Mouse (Mus musculus) liver, embryonic 16.5 days (tissue): ENCODE data around the gene Rnf224. TPM values are rescaled to one million over a fixed set of nuclear protein-coding genes. Genes with fewer than 3 reads are reported as not detected.

Experiments
- ATAC-seq: fragments of 200-750 bp; cut with Nextera tagmentation; 2 replicates; pipeline ENCODE4 v1.8.0; 2017; ENCODE audit warnings: low read depth, mild to moderate bottlenecking, moderate number of reproducible peaks, moderate library complexity
- H3K27ac ChIP-seq: fragments of 300-500 bp; sonication (generic); 2 replicates; pipeline ENCODE4 v1.5.1; 2014; ENCODE audit warnings: mild to moderate bottlenecking, low read length
- H3K27me3 ChIP-seq: fragments of 300-500 bp; sonication (generic); 2 replicates; pipeline ENCODE4 v1.6.1; 2014; ENCODE audit warnings: low read depth, low read length, mixed read lengths; ENCODE audit not compliant: control insufficient read depth, insufficient read depth
- H3K36me3 ChIP-seq: fragments of 300-500 bp; sonication (generic); 2 replicates; pipeline ENCODE4 v1.6.1; 2014; ENCODE audit warnings: mild to moderate bottlenecking; ENCODE audit not compliant: control insufficient read depth, insufficient read depth
- H3K4me1 ChIP-seq: fragments of 300-500 bp; sonication (generic); 2 replicates; pipeline ENCODE4 v1.6.1; 2014; ENCODE audit warnings: low read depth, low read length, mixed read lengths; ENCODE audit not compliant: control insufficient read depth
- H3K4me2 ChIP-seq: fragments of 300-500 bp; sonication (generic); 2 replicates; pipeline ENCODE4 v1.6.1; 2014; ENCODE audit warnings: low read depth, low read length, mixed read lengths
- H3K4me3 ChIP-seq: fragments of 300-500 bp; sonication (generic); 2 replicates; pipeline ENCODE4 v1.5.1; 2014; ENCODE audit warnings: low read depth, mild to moderate bottlenecking, low read length
- H3K9ac ChIP-seq: fragments of 300-500 bp; sonication (generic); 2 replicates; pipeline ENCODE4 v1.6.1; 2014; ENCODE audit warnings: low read depth, low read length
- H3K9me3 ChIP-seq: fragments of 300-500 bp; sonication (generic); replicated peaks from 2 replicates; pipeline ENCODE4 v1.6.1; 2016; ENCODE audit warnings: low read length; ENCODE audit not compliant: control insufficient read depth
- WGBS: fragments of 180-500 bp; shearing (Covaris S2); extraction: QIAGEN DNeasy Blood & Tissue Kit; methylation state at CpG from one replicate; pipeline ENCODE4 v1.1.7; 2014; ENCODE audit not compliant: insufficient replicate concordance; 5-methylcytosine and 5-hydroxymethylcytosine counted together
- polyA plus RNA-seq: library from polyadenylated mRNA; unstranded; fragments of >200 nt; fragmentation: Nextera tagmentation; extraction: Ambion mirVana; gene quantifications from 2 replicates; pipeline ENCODE4 v1.2.1, GENCODE M21; 2015

Gene Rnf224
- polyA plus RNA-seq, 1 experiment from 2014 or later, result not detected

- ATAC-seq, result peak; percentile 35; the same call in 1 of the 2 replicates
- peak overlapping the region; percentile 83 for H3K4me2 ChIP-seq
- WGBS, result 2% methylated on average over 64 of the region's 64 CpGs
- peak overlapping the region; percentile 56 for H3K4me3 ChIP-seq
- H3K9ac ChIP-seq, result peak overlapping the region; percentile 56
- no peaks in the 10 kb centered on the region for H3K36me3 ChIP-seq
- H3K27me3 ChIP-seq, result peaks cover 56% of the 10 kb centered on the region
- H3K27ac ChIP-seq, result no peak overlapping the region
- peaks cover 21% of the 10 kb centered on the region for H3K4me1 ChIP-seq
- H3K9me3 ChIP-seq, result no peaks in the 10 kb centered on the region
Measured at GRCm38 (mm10) chr2:25185625-25186574, 50.7 kb downstream of the Rnf224 start.

- Histone ChIP-seq H3K9ac (no peak overlapping the region), H3K27me3 (peaks cover 64% of the 10 kb centered on the region), H3K4me3 (no peak overlapping the region), H3K4me1 (peaks cover 28% of the 10 kb centered on the region), H3K9me3 (no peaks in the 10 kb centered on the region), H3K27ac (no peak overlapping the region), H3K36me3 (no peaks in the 10 kb centered on the region), H3K4me2 (no peak overlapping the region)
- WGBS, result 85% methylated on average over 7 of the region's 7 CpGs
- ATAC-seq, result no peak
Measured at GRCm38 (mm10) chr2:25184496-25184895, 52.1 kb downstream of the Rnf224 start.

Other genes with a start within 250 kb of the Rnf224 start
- 9.5 and 10.8 TPM in 2 replicates for gene Nsmf, start 182.4 kb downstream of the Rnf224 start, polyA plus RNA-seq
- 5.3 and 8.0 TPM in 2 replicates for gene Entpd8, start 156.5 kb downstream of the Rnf224 start, polyA plus RNA-seq
- 0.82 and 0.85 TPM in 2 replicates for gene Noxa1, start 141.6 kb downstream of the Rnf224 start, polyA plus RNA-seq
- 1.1 and 1.3 TPM in 2 replicates for gene Nrarp, start 56.0 kb downstream of the Rnf224 start, polyA plus RNA-seq
- gene Tor4a, start 39.9 kb downstream of the Rnf224 start, polyA plus RNA-seq, result 6.5 and 6.6 TPM in 2 replicates
- 33.9 and 34.9 TPM in 2 replicates for gene Nelfb, start 25.3 kb downstream of the Rnf224 start, polyA plus RNA-seq
- not detected in 2 replicates for gene Stpg3, start 22.1 kb downstream of the Rnf224 start, polyA plus RNA-seq
- gene Fam166a, start 18.0 kb downstream of the Rnf224 start, polyA plus RNA-seq, result not detected in 2 replicates
- gene Tubb4b, start 12.1 kb downstream of the Rnf224 start, polyA plus RNA-seq, result 590 and 624 TPM in 2 replicates
- 0.08 TPM in 1 of 2 replicates, not detected in the other for gene Slc34a3, start 2.4 kb downstream of the Rnf224 start, polyA plus RNA-seq
- 0.77 TPM in 1 of 2 replicates, not detected in the other for gene Rnf208, start 5.5 kb upstream of the Rnf224 start, polyA plus RNA-seq
- gene Cysrt1, start 5.7 kb upstream of the Rnf224 start, polyA plus RNA-seq, result not detected in 2 replicates
- 1.4 and 1.8 TPM in 2 replicates for gene AL732309.1, start 10.1 kb upstream of the Rnf224 start, polyA plus RNA-seq
- 10.9 and 12.0 TPM in 2 replicates for gene Tmem203, start 18.7 kb upstream of the Rnf224 start, polyA plus RNA-seq
- 3.7 and 4.7 TPM in 2 replicates for gene Tprn, start 25.8 kb upstream of the Rnf224 start, polyA plus RNA-seq
- gene Ssna1, start 35.7 kb upstream of the Rnf224 start, polyA plus RNA-seq, result 94.7 and 111 TPM in 2 replicates
- 40.1 and 40.5 TPM in 2 replicates for gene Anapc2, start 35.7 kb upstream of the Rnf224 start, polyA plus RNA-seq
- gene Tmem210, start 51.4 kb upstream of the Rnf224 start, polyA plus RNA-seq, result not detected in 2 replicates
- not detected in 2 replicates for gene Lrrc26, start 53.1 kb upstream of the Rnf224 start, polyA plus RNA-seq
- 0.02 TPM in 1 of 2 replicates, not detected in the other for gene Grin1, start 82.4 kb upstream of the Rnf224 start, polyA plus RNA-seq
- 15.3 and 17.2 TPM in 2 replicates for gene Man1b1, start 95.6 kb upstream of the Rnf224 start, polyA plus RNA-seq
- 10.8 and 11.5 TPM in 2 replicates for gene Dpp7, start 119.6 kb upstream of the Rnf224 start, polyA plus RNA-seq
- gene Uap1l1, start 128.9 kb upstream of the Rnf224 start, polyA plus RNA-seq, result 12.6 and 14.0 TPM in 2 replicates
- gene Sapcd2, start 135.5 kb upstream of the Rnf224 start, polyA plus RNA-seq, result 14.7 and 16.2 TPM in 2 replicates
- gene Entpd2, start 159.1 kb upstream of the Rnf224 start, polyA plus RNA-seq, result 0.54 and 1.0 TPM in 2 replicates
- gene Npdc1, start 162.6 kb upstream of the Rnf224 start, polyA plus RNA-seq, result 4.7 and 4.8 TPM in 2 replicates
- 0.96 and 1.2 TPM in 2 replicates for gene Fut7, start 186.5 kb upstream of the Rnf224 start, polyA plus RNA-seq
- 1.3 and 1.8 TPM in 2 replicates for gene Abca2, start 191.9 kb upstream of the Rnf224 start, polyA plus RNA-seq
- 0.54 and 0.63 TPM in 2 replicates for gene Clic3, start 220.1 kb upstream of the Rnf224 start, polyA plus RNA-seq
- 10.1 TPM in 2 replicates for gene Paxx, start 224.3 kb upstream of the Rnf224 start, polyA plus RNA-seq
- 0.35 and 0.71 TPM in 2 replicates for gene Ptgds, start 233.3 kb upstream of the Rnf224 start, polyA plus RNA-seq